Mouse (Mus musculus) cerebellum, adult 9-11 months (tissue): ENCODE data around the gene Evi2.

Experiments used
- DNase-seq: peaks from one replicate; pipeline ENCODE4 v3.0.0; 2022

Evi2 gene

GRCm38 (mm10) chr11:79530333-79530761 is at the start of gene Evi2, which contains the start of gene Evi2a:
TSS of gene Evi2 (minus strand) at chr11:79530589.
TSS of gene Evi2a (minus strand) at chr11:79530609.
- no peak for DNase-seq

- peak; percentile 66 for DNase-seq
These were observed 47.4 kb upstream of the Evi2 start for GRCm38 (mm10) chr11:79577741-79578140.

- DNase-seq = no peak
These were observed 45.1 kb upstream of the Evi2 start for GRCm38 (mm10) chr11:79575383-79576073.

GRCm38 (mm10) chr11:79573836-79574235 is 43.4 kb upstream of the Evi2 start:
- DNase-seq = no peak

GRCm38 (mm10) chr11:79570319-79570718 is 39.9 kb upstream of the Evi2 start:
- DNase-seq = no peak

- DNase-seq = no peak
These were observed 38.0 kb upstream of the Evi2 start for GRCm38 (mm10) chr11:79568197-79568911.

- no peak for DNase-seq
These were observed 36.6 kb upstream of the Evi2 start for GRCm38 (mm10) chr11:79566947-79567346.

- no peak for DNase-seq
These were observed 33.1 kb upstream of the Evi2 start for GRCm38 (mm10) chr11:79563493-79563892.

- no peak for DNase-seq
These were observed 30.1 kb upstream of the Evi2 start for GRCm38 (mm10) chr11:79560536-79560935.

- DNase-seq = no peak
These were observed 22.2 kb upstream of the Evi2 start for GRCm38 (mm10) chr11:79552622-79553021.

GRCm38 (mm10) chr11:79536293-79536692 is 5.9 kb upstream of the Evi2 start:
- DNase-seq = no peak

- DNase-seq = no peak
These were observed 5.2 kb upstream of the Evi2 start for GRCm38 (mm10) chr11:79535554-79535953.

- DNase-seq = peak; percentile 31
These were observed 3.7 kb upstream of the Evi2 start for GRCm38 (mm10) chr11:79533950-79534690.

- peak; percentile 10 for DNase-seq
These were observed 2.9 kb upstream of the Evi2 start for GRCm38 (mm10) chr11:79533311-79533710.

GRCm38 (mm10) chr11:79531485-79531884 is 1.1 kb upstream of the Evi2 start:
- no peak for DNase-seq

- DNase-seq = no peak
These were observed 385 bp upstream of the Evi2 start for GRCm38 (mm10) chr11:79530774-79531173.

GRCm38 (mm10) chr11:79529736-79530135 is 653 bp downstream of the Evi2 start:
- DNase-seq = no peak

- no peak for DNase-seq
These were observed 1.2 kb downstream of the Evi2 start for GRCm38 (mm10) chr11:79529226-79529625.

- DNase-seq = no peak
These were observed 1.8 kb downstream of the Evi2 start for GRCm38 (mm10) chr11:79528601-79529000.

GRCm38 (mm10) chr11:79527739-79528384 is 2.5 kb downstream of the Evi2 start:
- DNase-seq = no peak

GRCm38 (mm10) chr11:79527015-79527738 is 3.2 kb downstream of the Evi2 start:
- DNase-seq = no peak

GRCm38 (mm10) chr11:79526549-79526948 is 3.8 kb downstream of the Evi2 start:
- no peak for DNase-seq

GRCm38 (mm10) chr11:79524310-79524575 is 6.1 kb downstream of the Evi2 start:
- DNase-seq = no peak
